ENCODE assay signal across 8 mouse cellular contexts in genomic region chr5:32137106-32137522, GRCm38 (mm10). TPM values are rescaled to one million over a fixed set of nuclear protein-coding genes. Genes with fewer than 3 reads are reported as not detected.
DNase-seq lines count a peak whose midpoint lies in the region; ATAC-seq and TF ChIP-seq lines count a peak whose summit lies in the region.

No protein-coding gene starts in this region.

- TF ChIP-seq POLR2A in spleen, adult 2 months (IDR thresholded peaks at IDR 0.05; ENCODE audit: low read depth, low read length), result no peak

- no peak for DNase-seq in spleen, adult 2 months (ENCODE audit: low read depth in 1 of 2, low spot score in 2 of 2)
- DNase-seq in spleen, adult 18-20 months, result no peak
- DNase-seq in lung, embryonic 14.5 days, result peak; percentile 65
- DNase-seq in urinary bladder, adult 18-20 months (ENCODE audit: low spot score in 2 of 2), result no peak
- no peak for DNase-seq in frontal cortex, postnatal 10 days (ENCODE audit: low spot score in 2 of 2)

- ATAC-seq in forebrain, embryonic 13.5 days, result no peak
- no peak for ATAC-seq in intestine, embryonic 16.5 days
- ATAC-seq in lung, embryonic 14.5 days (ENCODE audit: insufficient read depth), result no peak
- no peak for ATAC-seq in stomach, embryonic 16.5 days (ENCODE audit: insufficient read depth, low FRiP score)

- H3K4me1 ChIP-seq in spleen, adult 2 months (ENCODE audit: control insufficient read depth, insufficient read depth, insufficient read length), result peaks cover 9% of the 10 kb centered on the region
- peaks cover 36% of the 10 kb centered on the region for H3K4me1 ChIP-seq in forebrain, embryonic 13.5 days
- H3K4me1 ChIP-seq in intestine, embryonic 16.5 days (ENCODE audit: control insufficient read depth, insufficient read depth, low read length), result peaks cover 43% of the 10 kb centered on the region
- peaks cover 7% of the 10 kb centered on the region; the same call in 1 of the 2 replicates for H3K4me1 ChIP-seq in lung, embryonic 14.5 days (ENCODE audit: insufficient read depth)
- H3K4me1 ChIP-seq in stomach, embryonic 16.5 days (ENCODE audit: control insufficient read depth, insufficient read depth, low read length), result peaks cover 31% of the 10 kb centered on the region

- peak overlapping the region; percentile 66; the same call in 1 of the 2 replicates for H3K9ac ChIP-seq in forebrain, embryonic 13.5 days
- peak overlapping the region; percentile 97 for H3K9ac ChIP-seq in intestine, embryonic 16.5 days (ENCODE audit: low read depth, low read length)
- peak overlapping the region; percentile 81 for H3K9ac ChIP-seq in lung, embryonic 14.5 days
- peak overlapping the region; percentile 95 for H3K9ac ChIP-seq in stomach, embryonic 16.5 days (ENCODE audit: low read length)

- H3K27me3 ChIP-seq in spleen, adult 2 months (ENCODE audit: control insufficient read depth, insufficient read depth, low read length), result peaks cover 14% of the 10 kb centered on the region
- peaks cover 62% of the 10 kb centered on the region for H3K27me3 ChIP-seq in forebrain, embryonic 13.5 days
- no peaks in the 10 kb centered on the region for H3K27me3 ChIP-seq in intestine, embryonic 16.5 days (replicated peaks; ENCODE audit: control insufficient read depth, insufficient read depth, low read length)
- no peaks in the 10 kb centered on the region for H3K27me3 ChIP-seq in lung, embryonic 14.5 days (ENCODE audit: insufficient read depth, low read length)
- no peaks in the 10 kb centered on the region for H3K27me3 ChIP-seq in stomach, embryonic 16.5 days (ENCODE audit: control insufficient read depth, insufficient read depth, low read length)

- no peaks in the 10 kb centered on the region for H3K36me3 ChIP-seq in spleen, adult 2 months (ENCODE audit: control insufficient read depth, insufficient read depth, low read length)
- no peaks in the 10 kb centered on the region for H3K36me3 ChIP-seq in forebrain, embryonic 13.5 days (ENCODE audit: poor library complexity, severe bottlenecking)
- no peaks in the 10 kb centered on the region for H3K36me3 ChIP-seq in intestine, embryonic 16.5 days (ENCODE audit: control insufficient read depth, insufficient read depth, low read length)
- no peaks in the 10 kb centered on the region for H3K36me3 ChIP-seq in lung, embryonic 14.5 days (ENCODE audit: insufficient read depth)
- no peaks in the 10 kb centered on the region for H3K36me3 ChIP-seq in stomach, embryonic 16.5 days (ENCODE audit: control insufficient read depth, insufficient read depth, low read length)

- peak overlapping the region; percentile 46 for H3K4me3 ChIP-seq in spleen, adult 2 months (ENCODE audit: extremely low read depth, insufficient read depth, insufficient read length)
- H3K4me3 ChIP-seq in forebrain, embryonic 13.5 days, result peak overlapping the region; percentile 58
- H3K4me3 ChIP-seq in intestine, embryonic 16.5 days (ENCODE audit: low read length), result peak overlapping the region; percentile 86
- peak overlapping the region; percentile 74 for H3K4me3 ChIP-seq in lung, embryonic 14.5 days (ENCODE audit: low read depth, low read length)
- H3K4me3 ChIP-seq in stomach, embryonic 16.5 days (replicated peaks; ENCODE audit: low read length), result peak overlapping the region; percentile 94

- H3K27ac ChIP-seq in spleen, adult 2 months (ENCODE audit: insufficient read depth, low read length), result no peak overlapping the region
- H3K27ac ChIP-seq in forebrain, embryonic 13.5 days, result no peak overlapping the region
- H3K27ac ChIP-seq in intestine, embryonic 16.5 days (ENCODE audit: low read length), result peak overlapping the region; percentile 100
- peak overlapping the region; percentile 99 for H3K27ac ChIP-seq in lung, embryonic 14.5 days (ENCODE audit: low read depth)
- peak overlapping the region; percentile 100 for H3K27ac ChIP-seq in stomach, embryonic 16.5 days (ENCODE audit: low read length)

- peak overlapping the region; percentile 88 for H3K4me2 ChIP-seq in forebrain, embryonic 13.5 days
- peak overlapping the region; percentile 66 for H3K4me2 ChIP-seq in intestine, embryonic 16.5 days (ENCODE audit: low read depth, low read length)
- H3K4me2 ChIP-seq in lung, embryonic 14.5 days, result peak overlapping the region; percentile 93
- peak overlapping the region; percentile 85 for H3K4me2 ChIP-seq in stomach, embryonic 16.5 days (ENCODE audit: low read depth, low read length)

- WGBS in spleen, adult 2 months, result 4% methylated on average over 12 of the region's 12 CpGs
- 2% methylated on average over 12 of the region's 12 CpGs for WGBS in forebrain, embryonic 13.5 days
- 1% methylated on average over 12 of the region's 12 CpGs for WGBS in intestine, embryonic 16.5 days
- 1% methylated on average over 12 of the region's 12 CpGs for WGBS in lung, embryonic 14.5 days
- under 1% methylated on average over 12 of the region's 12 CpGs for WGBS in stomach, embryonic 16.5 days

- no peaks in the 10 kb centered on the region for H3K9me3 ChIP-seq in forebrain, embryonic 13.5 days (replicated peaks)
- H3K9me3 ChIP-seq in intestine, embryonic 16.5 days (ENCODE audit: control insufficient read depth, low read length), result no peaks in the 10 kb centered on the region
- no peaks in the 10 kb centered on the region for H3K9me3 ChIP-seq in lung, embryonic 14.5 days (ENCODE audit: low read depth, low read length)
- H3K9me3 ChIP-seq in stomach, embryonic 16.5 days (replicated peaks; ENCODE audit: control insufficient read depth, low read length), result no peaks in the 10 kb centered on the region

- TF ChIP-seq CTCF in spleen, adult 2 months (IDR thresholded peaks at IDR 0.05; ENCODE audit: extremely low read depth, insufficient read depth, insufficient read length, insufficient replicate concordance), result no peak
- TF ChIP-seq CTCF in lung, embryonic 14.5 days (IDR thresholded peaks at IDR 0.05; ENCODE audit: low read depth), result no peak

RNA-seq across cellular contexts. Expression of gene Fosl2, which starts 1.5 kb away (rescaled TPM):
- 5.0 and 5.1 TPM in 2 replicates for polyA plus RNA-seq in spleen, adult 2 months (2012; rRNA removed)
- polyA plus RNA-seq in forebrain, embryonic 13.5 days (2015; fragmentation: Nextera tagmentation; extraction: Ambion mirVana), result 0.59 and 0.66 TPM in 2 replicates
- polyA plus RNA-seq in intestine, embryonic 16.5 days (2015; fragmentation: Nextera tagmentation; extraction: Ambion mirVana), result 5.7 and 6.5 TPM in 2 replicates
- 3.9 and 4.0 TPM in 2 replicates for polyA plus RNA-seq in lung, embryonic 14.5 days (2014; fragmentation: Nextera tagmentation; extraction: Ambion mirVana)
- polyA plus RNA-seq in stomach, embryonic 16.5 days (2015; fragmentation: Nextera tagmentation; extraction: Ambion mirVana), result 13.3 and 14.3 TPM in 2 replicates

Comparison
In these comparisons a context has a peak if more than half of its experiments do, and no peak if none do; other contexts are left out.
1. H3K27ac ChIP-seq: peak in intestine, embryonic 16.5 days (single experiment), lung, embryonic 14.5 days (single experiment) and stomach, embryonic 16.5 days (single experiment); none in spleen, adult 2 months (single experiment) and forebrain, embryonic 13.5 days (single experiment).
2. Peak in every context shown above with its lines, with median percentiles within 50 percentile points of each other: H3K4me3 ChIP-seq, H3K4me2 ChIP-seq and H3K9ac ChIP-seq.